Mouse (Mus musculus) ovary, postnatal 10 days (tissue): Measurements from ENCODE around the gene Ndufs8.
A peak's percentile ranks its signal among the peaks of the same experiment; 100 is the strongest.

Experiments
- DNase-seq: peaks from one replicate; pipeline ENCODE4 v3.0.0; 2022; ENCODE audit warnings: low spot score

The Ndufs8 gene

GRCm38 (mm10) chr19:3930262-3931057 lies 17.9 kb upstream of the Ndufs8 start:
- no peak for DNase-seq

- DNase-seq: peak; percentile 72
These were observed 16.8 kb upstream of the Ndufs8 start, which contains the start of gene Aldh3b1 for GRCm38 (mm10) chr19:3929211-3929941. Gene Aldh3b1 (minus strand): TSS chr19:3929808.

- no peak for DNase-seq
These were observed 16.2 kb upstream of the Ndufs8 start for GRCm38 (mm10) chr19:3928779-3929178.

GRCm38 (mm10) chr19:3927989-3928388 lies 15.4 kb upstream of the Ndufs8 start:
- no peak for DNase-seq

- no peak for DNase-seq
These were observed 14.1 kb upstream of the Ndufs8 start for GRCm38 (mm10) chr19:3926685-3927084.

GRCm38 (mm10) chr19:3926279-3926678 lies 13.7 kb upstream of the Ndufs8 start:
- no peak for DNase-seq

- DNase-seq: no peak
These were observed 13.3 kb upstream of the Ndufs8 start for GRCm38 (mm10) chr19:3925859-3926258.

- no peak for DNase-seq
These were observed 12.3 kb upstream of the Ndufs8 start for GRCm38 (mm10) chr19:3924868-3925267.

GRCm38 (mm10) chr19:3924190-3924589 lies 11.6 kb upstream of the Ndufs8 start:
- no peak for DNase-seq

- DNase-seq: no peak
These were observed 11.0 kb upstream of the Ndufs8 start for GRCm38 (mm10) chr19:3923586-3923985.

- DNase-seq: no peak
These were observed 10.2 kb upstream of the Ndufs8 start for GRCm38 (mm10) chr19:3922661-3923371.

GRCm38 (mm10) chr19:3919928-3920327 lies 7.4 kb upstream of the Ndufs8 start:
- no peak for DNase-seq

GRCm38 (mm10) chr19:3916727-3917126 lies 4.2 kb upstream of the Ndufs8 start:
- DNase-seq: no peak

- no peak for DNase-seq
These were observed 2.0 kb upstream of the Ndufs8 start for GRCm38 (mm10) chr19:3914535-3914934.

- no peak for DNase-seq
These were observed 1.1 kb upstream of the Ndufs8 start for GRCm38 (mm10) chr19:3913692-3914091.

- DNase-seq: no peak
These were observed 2.4 kb downstream of the Ndufs8 start for GRCm38 (mm10) chr19:3910206-3910605.

- no peak for DNase-seq
These were observed 4.5 kb downstream of the Ndufs8 start for GRCm38 (mm10) chr19:3907876-3908660.

GRCm38 (mm10) chr19:3906795-3907786 lies 5.5 kb downstream of the Ndufs8 start, which contains the start of gene Tcirg1:
Gene Tcirg1 (minus strand): TSS chr19:3907133.
- DNase-seq: peak; percentile 72

- DNase-seq: no peak
These were observed 6.2 kb downstream of the Ndufs8 start for GRCm38 (mm10) chr19:3906326-3906725.

- DNase-seq: peak; percentile 29
These were observed 7.2 kb downstream of the Ndufs8 start for GRCm38 (mm10) chr19:3905261-3905969.
